Mouse (Mus musculus) erythroblast, embryonic 14.5 days (primary cell): Measurements from ENCODE around the gene Usp32. TPM values are rescaled to one million over a fixed set of nuclear protein-coding genes. Genes with fewer than 3 reads are reported as not detected.
"Not testable (repeated sequence)": the region's sequence is repeated elsewhere in the genome, so short reads cannot be mapped to it uniquely, and the experiment has no call there.

Experiments used
- H3K27me3 ChIP-seq: 2 replicates; pipeline ENCODE4 v1.6.1; 2012; ENCODE audit warnings: inconsistent platforms; ENCODE audit not compliant: control insufficient read depth
- H3K36me3 ChIP-seq: 2 replicates; pipeline ENCODE4 v1.6.1; 2012; ENCODE audit warnings: mild to moderate bottlenecking, inconsistent platforms; ENCODE audit not compliant: control insufficient read depth
- H3K4me1 ChIP-seq: 2 replicates; pipeline ENCODE4 v1.6.1; 2012; ENCODE audit warnings: inconsistent platforms; ENCODE audit not compliant: control insufficient read depth
- H3K4me3 ChIP-seq: replicated peaks from 2 replicates; pipeline ENCODE3; 2012; ENCODE audit warnings: moderate library complexity, mild to moderate bottlenecking, inconsistent platforms
- H3K9me3 ChIP-seq: 2 replicates; pipeline ENCODE4 v1.6.1; 2012; ENCODE audit warnings: low read length, inconsistent platforms, mixed read lengths; ENCODE audit not compliant: control insufficient read depth
- GATA1 ChIP-seq: IDR thresholded peaks from 2 replicates; pipeline ENCODE4 v1.6.1; 2012; ENCODE audit warnings: low read length, inconsistent platforms, mixed read lengths
- TAL1 ChIP-seq: IDR thresholded peaks from 3 replicates; pipeline ENCODE4 v1.6.1; 2012; ENCODE audit warnings: low read length, inconsistent platforms, mixed read lengths
- polyA plus RNA-seq: library from polyadenylated mRNA; stranded (reverse); fragments of >175 nt; gene quantifications from 2 replicates; pipeline ENCODE4 v1.2.3, GENCODE M21; 2012

The Usp32 gene
- polyA plus RNA-seq, 1 experiment: 5.8 TPM

DNA sequence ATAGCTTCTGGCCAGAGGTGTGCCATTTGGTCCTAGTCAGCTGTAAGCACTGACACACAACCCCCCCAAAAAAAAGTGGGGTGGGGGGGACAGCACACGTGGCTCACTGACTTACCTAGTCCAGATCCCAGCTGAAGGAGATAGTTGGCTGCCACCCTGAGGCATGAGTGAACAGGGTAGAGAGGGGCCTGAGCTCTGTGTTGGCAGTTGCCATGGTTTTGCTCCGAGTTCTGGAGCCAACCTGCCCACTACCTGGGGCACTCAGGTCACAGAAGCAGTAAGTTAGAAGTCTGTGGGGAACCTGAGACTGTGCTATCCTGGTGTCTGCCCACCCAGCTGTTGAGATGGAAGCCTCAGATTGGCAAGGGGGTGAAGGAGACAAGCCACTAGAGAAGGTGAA is 30.9 kb upstream of the Usp32 start:
- Histone ChIP-seq H3K9me3 (no peaks in the 10 kb centered on the region), H3K36me3 (no peaks in the 10 kb centered on the region), H3K27me3 (no peaks in the 10 kb centered on the region; the same call in 1 of the 2 replicates), H3K4me1 (peaks cover 25% of the 10 kb centered on the region), H3K4me3 (no peak overlapping the region)
- TF ChIP-seq GATA1 (no peak), TAL1 (no peak)

DNA sequence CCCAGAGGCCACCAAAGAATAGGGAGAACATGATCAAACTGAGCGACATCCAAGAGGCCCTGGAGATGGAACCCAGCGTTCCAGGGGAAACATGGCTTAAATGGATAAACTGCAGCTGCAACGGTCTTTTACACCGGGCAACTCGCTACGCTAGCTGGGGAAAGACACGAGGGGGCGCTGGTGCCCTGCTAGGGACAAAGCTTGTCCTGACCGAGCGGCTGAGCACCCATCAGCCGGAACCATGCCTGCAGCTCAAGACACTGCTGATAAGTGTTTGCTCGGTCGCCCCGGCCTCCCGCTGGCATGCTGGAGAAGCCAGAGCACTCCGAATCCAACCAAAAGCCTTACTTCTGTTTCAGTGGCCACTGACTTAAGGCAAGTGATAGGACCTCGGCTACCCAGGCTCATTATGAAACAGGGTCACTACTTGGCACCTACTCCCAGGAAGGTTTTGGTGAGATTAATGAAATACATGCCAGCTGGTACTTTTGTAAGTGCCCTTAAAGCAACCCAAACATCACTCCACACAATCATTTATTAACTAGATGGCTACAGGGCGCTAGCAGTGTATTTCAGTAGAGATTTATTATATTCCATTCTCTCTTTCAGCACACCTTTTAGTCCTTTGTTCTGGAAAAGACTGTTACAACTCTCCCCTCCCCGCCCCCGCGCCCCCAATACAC is 30.2 kb upstream of the Usp32 start, which contains the start of gene 1700125H20Rik:
Gene 1700125H20Rik (plus strand): TSS at position 347 of the 683 bp plus-strand sequence.
- Histone ChIP-seq H3K4me3 (peak within 1 kb of the TSS; percentile 42), H3K9me3 (no peaks in the 10 kb centered on the region), H3K36me3 (no peaks in the 10 kb centered on the region), H3K4me1 (peaks cover 25% of the 10 kb centered on the region), H3K27me3 (no peaks in the 10 kb centered on the region; the same call in 1 of the 2 replicates)
- no peak; the same call in 1 of the 2 replicates for TF ChIP-seq GATA1
- no peak for TF ChIP-seq TAL1

DNA sequence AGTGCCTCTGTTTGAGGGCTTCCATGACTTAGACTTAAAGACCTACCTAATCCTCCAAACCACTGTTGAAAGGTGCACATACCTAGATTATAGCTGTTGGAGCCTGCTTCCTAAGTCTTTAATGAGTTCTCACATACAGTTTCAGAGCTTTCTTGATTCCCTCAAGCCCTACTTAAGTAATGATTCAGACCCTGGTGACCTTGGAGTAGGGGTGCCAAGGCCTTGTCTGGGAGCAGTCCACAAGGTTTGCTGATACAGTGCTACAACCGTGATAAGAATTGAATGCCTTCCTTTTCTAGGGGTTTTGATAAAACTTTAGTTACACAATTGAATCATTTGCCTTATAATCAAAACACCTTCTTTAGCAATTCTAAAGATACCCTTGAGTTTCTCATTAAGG is 27.5 kb upstream of the Usp32 start:
- Histone ChIP-seq H3K4me3 (no peak overlapping the region), H3K9me3 (no peaks in the 10 kb centered on the region), H3K36me3 (no peaks in the 10 kb centered on the region), H3K27me3 (no peaks in the 10 kb centered on the region), H3K4me1 (peaks cover 25% of the 10 kb centered on the region)
- TF ChIP-seq TAL1 (no peak), GATA1 (no peak)

DNA sequence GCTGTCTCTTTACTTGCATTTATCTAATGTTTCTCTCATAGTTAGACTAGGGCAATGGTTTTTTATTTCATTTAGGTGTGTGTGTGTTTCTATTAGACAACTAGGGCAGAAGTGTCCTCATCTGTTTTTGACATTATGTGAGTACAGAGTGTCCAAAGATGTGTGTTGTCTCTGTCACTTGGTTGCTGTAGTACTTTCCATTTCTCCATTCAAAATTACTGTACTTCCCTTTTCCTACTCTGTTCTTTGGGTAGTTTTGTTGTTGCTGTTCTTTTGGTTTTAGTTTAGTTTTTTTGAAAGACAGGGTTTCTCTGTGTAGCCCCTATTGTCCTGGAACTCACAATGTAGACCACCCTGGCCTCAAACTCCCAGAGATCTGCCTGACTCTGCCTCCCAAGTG is 24.4 kb upstream of the Usp32 start:
- H3K36me3 ChIP-seq: no peaks in the 10 kb centered on the region
- H3K9me3 ChIP-seq: no peaks in the 10 kb centered on the region
- H3K4me1 ChIP-seq: peaks cover 6% of the 10 kb centered on the region
- no peak overlapping the region for H3K4me3 ChIP-seq
- TF ChIP-seq TAL1 (no peak), GATA1 (no peak)
- peaks cover 9% of the 10 kb centered on the region for H3K27me3 ChIP-seq

DNA sequence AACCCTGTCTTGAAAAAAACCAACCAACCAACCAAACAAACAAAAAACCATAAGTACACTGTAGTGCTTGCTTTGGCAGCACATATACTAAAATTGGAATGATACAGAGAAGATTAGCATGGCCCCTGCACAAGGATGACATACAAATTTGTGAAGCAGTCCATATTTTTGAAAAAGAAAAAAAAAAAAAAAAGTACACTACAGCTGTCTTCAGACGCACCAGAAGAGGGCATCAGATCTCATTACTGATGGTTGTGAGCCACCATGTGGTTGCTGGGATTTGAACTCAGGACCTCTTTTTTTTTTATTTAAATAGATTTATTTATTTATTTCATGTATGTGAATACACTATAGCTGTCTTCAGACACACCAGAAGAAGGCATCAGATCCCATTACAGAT is 23.1 kb upstream of the Usp32 start:
- not testable (repeated sequence) for H3K4me3 ChIP-seq, H3K4me1 ChIP-seq, H3K9me3 ChIP-seq, H3K36me3 ChIP-seq
- H3K27me3 ChIP-seq: peaks cover 23% of the 10 kb centered on the region

DNA sequence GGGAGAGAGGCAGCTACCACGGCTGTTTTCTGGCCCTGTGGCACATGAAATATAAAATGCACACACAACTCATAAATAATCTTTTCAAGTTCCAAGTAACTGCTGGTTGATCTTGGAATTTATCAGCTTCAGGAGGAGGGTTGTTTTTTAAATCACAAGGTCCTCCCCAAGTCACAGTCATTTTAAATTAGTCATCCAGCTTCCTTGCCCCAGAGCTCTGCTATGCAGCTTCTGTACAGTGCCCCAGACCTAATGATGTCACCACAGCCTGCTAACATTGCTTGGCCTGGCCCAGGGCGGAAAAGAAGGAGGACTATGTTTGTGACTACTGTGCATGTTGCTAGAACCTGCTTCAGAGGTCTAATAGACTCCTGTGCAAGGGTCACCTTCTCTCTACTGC is 17.3 kb upstream of the Usp32 start:
- Histone ChIP-seq H3K4me3 (no peak overlapping the region), H3K27me3 (peaks cover 46% of the 10 kb centered on the region), H3K9me3 (no peaks in the 10 kb centered on the region), H3K36me3 (no peaks in the 10 kb centered on the region), H3K4me1 (peaks cover 13% of the 10 kb centered on the region)
- TF ChIP-seq TAL1: no peak
- no peak for TF ChIP-seq GATA1

DNA sequence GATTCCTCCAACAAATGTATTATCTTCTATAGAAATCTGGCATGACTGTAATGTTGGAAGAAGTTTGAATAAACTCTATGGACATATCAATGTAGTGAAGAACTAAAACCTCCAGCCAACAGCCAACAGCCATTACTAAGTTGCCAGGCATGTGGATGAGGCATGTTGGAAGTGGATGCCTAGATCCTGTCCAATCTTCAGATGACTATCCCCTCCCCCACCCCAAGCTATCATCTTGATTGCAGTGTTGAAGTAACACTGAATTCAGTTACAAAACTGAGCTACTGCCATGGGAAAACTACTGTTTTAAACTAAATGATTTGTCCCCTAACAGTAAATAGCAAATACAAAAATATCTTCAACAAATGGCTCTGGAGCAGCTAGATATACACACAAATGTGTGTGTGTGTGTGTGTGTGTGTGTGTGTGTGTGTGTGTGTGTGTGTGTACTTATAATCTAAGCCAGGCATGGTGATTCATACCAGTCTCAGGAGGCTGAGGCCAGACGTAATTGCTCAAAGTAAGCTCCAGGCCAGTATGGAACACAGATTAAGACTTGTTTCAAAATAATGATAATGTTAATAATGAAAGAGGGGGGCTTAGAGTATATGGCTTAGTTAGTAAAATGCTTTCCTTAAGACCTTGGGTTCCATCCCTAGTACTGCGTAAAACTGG is 12.4 kb upstream of the Usp32 start:
- Histone ChIP-seq H3K9me3 (no peaks in the 10 kb centered on the region), H3K36me3 (no peaks in the 10 kb centered on the region), H3K4me1 (peaks cover 12% of the 10 kb centered on the region), H3K27me3 (peaks cover 25% of the 10 kb centered on the region), H3K4me3 (no peak overlapping the region)
- TF ChIP-seq TAL1 (no peak), GATA1 (no peak)

DNA sequence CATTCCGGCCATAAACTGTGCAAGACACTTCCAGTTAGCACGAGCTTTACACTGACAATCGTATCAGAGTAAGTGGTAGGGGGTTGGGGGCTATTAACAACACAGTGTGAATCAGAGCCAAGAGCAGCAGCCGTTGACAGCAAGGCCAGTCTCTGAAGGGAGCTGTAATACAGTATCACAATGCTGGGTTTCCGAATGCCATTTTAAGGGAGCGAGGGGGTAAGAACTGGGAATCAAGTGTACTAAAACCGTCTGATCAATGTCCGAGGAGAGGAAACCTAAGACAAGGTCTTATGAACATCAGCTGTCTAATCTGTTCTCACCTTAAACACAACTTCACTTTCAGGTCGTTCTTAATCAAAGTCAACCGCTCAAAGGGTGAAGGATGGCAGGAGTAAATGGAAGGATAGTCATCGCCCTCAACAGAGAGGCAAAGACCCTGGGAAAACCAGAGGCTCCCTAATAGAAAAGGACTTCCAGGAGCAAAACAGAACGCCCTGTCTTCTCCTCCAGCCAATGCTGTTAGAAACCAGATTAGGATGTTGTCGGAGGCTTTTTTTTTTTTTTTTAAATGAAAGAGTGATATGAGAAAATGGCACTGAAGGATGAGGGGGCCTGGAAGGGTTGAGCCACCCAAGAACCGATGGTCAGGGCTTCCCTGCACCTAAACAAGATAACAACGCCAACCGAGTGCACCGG is 1.0 kb downstream of the Usp32 start:
- Histone ChIP-seq H3K27me3 (no peaks in the 10 kb centered on the region), H3K9me3 (no peaks in the 10 kb centered on the region), H3K36me3 (peaks cover 52% of the 10 kb centered on the region), H3K4me3 (peak overlapping the region; percentile 99), H3K4me1 (peaks cover 60% of the 10 kb centered on the region)
- TF ChIP-seq TAL1: no peak
- TF ChIP-seq GATA1: no peak

DNA sequence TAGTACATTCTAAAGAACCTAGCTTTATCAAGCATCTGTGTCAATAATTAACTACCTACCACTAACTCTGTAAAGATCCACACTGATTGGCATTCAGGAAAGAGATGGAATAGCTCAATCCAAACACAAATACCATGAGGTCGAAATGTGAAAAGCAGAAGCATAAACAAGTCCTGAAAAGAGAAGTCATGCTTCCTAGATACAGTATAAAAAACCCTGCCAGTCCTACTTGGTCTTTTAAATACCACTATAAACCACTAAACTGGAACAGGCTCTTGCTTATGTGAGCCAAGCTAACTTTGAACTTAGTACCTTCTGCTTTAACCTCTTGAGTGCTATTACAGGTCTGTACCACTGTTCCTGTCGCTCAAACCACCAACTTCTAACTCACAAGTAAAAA is 8.4 kb downstream of the Usp32 start:
- TF ChIP-seq TAL1: no peak
- no peak for TF ChIP-seq GATA1
- no peaks in the 10 kb centered on the region for H3K9me3 ChIP-seq
- H3K4me1 ChIP-seq: peaks cover 92% of the 10 kb centered on the region
- H3K4me3 ChIP-seq: no peak overlapping the region
- peaks cover 94% of the 10 kb centered on the region for H3K36me3 ChIP-seq
- H3K27me3 ChIP-seq: no peaks in the 10 kb centered on the region
